Mouse (Mus musculus): ENCODE measurements at regions not wholly inside any gene's neighbourhood (a gene's known extent, or its start where the extent isn't known, plus 50 kb on each side); places are given as distances from the start of the nearest gene placed in this dataset.

GRCm38 (mm10) chr1:73538420-73538871 lies 522.7 kb upstream of the Tnp1 start:
- DNase-seq (ENCODE audit: low spot score) = no peak

GRCm38 (mm10) chr1:73535726-73536265 lies 520.1 kb upstream of the Tnp1 start:
- no peak for DNase-seq (ENCODE audit: low spot score)

- no peak for DNase-seq (ENCODE audit: low spot score)
These were observed 517.8 kb upstream of the Tnp1 start for GRCm38 (mm10) chr1:73533526-73533925.

DNA sequence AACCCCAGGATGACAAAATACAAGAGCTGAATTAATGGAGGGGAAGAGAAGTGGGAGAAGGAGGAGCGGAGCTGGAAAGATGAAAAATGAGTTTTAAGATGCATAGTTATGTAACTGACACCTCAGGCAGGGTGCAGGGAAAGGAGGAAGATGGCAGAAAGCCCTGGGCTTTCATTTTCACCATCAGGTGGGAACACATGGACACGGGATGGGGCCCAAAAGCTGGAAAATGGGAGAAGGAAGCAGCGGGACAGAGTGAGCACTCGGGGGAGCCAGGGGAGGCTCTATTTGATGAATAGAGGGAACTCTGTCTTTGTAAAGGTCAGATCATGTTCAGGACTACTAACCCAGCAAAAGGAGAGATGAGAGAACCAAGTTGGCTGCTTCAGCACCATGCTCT lies 516.6 kb upstream of the Tnp1 start:
- no peak for DNase-seq (ENCODE audit: low spot score)

GRCm38 (mm10) chr1:73531831-73532230 lies 516.1 kb upstream of the Tnp1 start:
- DNase-seq (ENCODE audit: low spot score) = no peak

DNA sequence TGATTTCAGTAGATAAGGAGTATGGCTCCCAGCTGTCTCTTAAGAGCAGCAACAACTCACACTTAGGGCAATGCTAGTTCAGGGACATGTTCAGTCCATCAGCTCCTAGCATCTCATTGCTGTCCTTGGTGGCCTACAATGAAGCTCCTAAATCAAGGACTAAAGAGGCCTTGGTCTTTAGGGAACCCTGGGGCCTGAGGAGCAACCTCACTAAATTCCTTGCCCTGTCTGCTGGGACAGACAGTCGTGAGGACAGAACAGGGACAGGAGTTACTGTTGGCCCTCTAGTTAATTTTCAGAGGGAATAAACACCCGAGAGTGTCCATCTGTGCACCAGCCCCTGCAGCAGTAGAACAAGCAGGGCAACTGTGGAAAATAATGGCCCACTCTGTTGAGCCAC lies 514.6 kb upstream of the Tnp1 start:
- DNase-seq (ENCODE audit: low spot score) = no peak

DNA sequence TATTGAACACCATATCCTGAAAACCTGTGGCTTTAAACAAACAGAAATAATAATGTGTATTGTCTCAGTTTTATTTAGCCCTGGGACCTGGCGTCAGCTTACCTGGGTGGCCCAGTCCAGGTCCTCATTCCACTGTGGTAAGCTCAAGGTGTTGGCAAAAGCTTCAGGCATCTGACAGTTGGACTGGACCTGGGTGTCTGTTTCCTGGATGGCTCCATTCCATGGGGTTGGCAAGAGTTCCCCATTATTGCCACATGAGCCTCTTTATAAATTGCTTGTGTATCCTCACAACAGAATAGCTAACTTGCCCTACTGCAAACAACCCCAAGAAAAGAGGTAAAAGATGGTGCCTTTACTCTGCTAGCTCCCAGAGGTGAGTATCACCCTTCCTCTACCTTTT lies 512.9 kb upstream of the Tnp1 start:
- no peak for DNase-seq (ENCODE audit: low spot score)

- no peak for DNase-seq (ENCODE audit: low spot score)
These were observed 500.7 kb upstream of the Tnp1 start for GRCm38 (mm10) chr1:73516441-73516840.

- no peak for DNase-seq (ENCODE audit: low spot score)
These were observed 500.1 kb upstream of the Tnp1 start for GRCm38 (mm10) chr1:73515781-73516180.

- no peak for DNase-seq (ENCODE audit: low spot score)
These were observed 498.1 kb upstream of the Tnp1 start for GRCm38 (mm10) chr1:73513822-73514221.

- no peak for DNase-seq (ENCODE audit: low spot score)
These were observed 497.1 kb upstream of the Tnp1 start for GRCm38 (mm10) chr1:73512836-73513235.

DNA sequence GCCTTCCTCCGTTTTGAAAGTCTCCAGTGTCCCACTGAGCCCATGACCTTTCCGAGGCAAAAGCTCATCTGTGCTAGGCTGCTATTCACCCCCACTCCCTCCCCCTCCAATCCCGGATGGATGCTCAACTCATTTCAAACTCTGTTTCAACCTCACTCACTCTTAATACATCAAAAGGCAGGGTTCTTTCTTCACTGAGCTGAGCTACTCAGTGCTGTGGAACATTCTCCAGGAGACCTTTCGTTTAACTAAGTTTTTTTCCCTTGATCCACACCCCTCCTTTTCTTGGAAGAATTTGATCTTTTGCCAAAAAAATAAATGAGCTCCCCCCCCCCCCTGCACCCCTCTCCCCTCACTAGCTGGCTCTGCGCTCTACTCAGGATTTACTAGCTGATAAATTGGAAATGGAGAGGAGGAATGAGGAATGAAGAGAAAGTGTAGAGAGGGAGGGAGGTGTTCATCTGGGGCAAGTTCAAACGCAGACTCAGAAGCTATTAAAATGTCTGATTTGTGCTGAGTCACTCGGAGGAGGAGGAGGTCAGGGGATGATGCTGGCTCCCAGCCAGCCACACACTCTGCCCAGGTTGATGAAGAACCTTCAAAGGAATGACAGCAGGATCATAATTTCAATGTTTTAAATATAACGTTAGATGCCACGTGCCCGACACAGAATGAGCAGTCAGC lies 491.5 kb upstream of the Tnp1 start:
- peak; percentile 32 for DNase-seq (ENCODE audit: low spot score)

DNA sequence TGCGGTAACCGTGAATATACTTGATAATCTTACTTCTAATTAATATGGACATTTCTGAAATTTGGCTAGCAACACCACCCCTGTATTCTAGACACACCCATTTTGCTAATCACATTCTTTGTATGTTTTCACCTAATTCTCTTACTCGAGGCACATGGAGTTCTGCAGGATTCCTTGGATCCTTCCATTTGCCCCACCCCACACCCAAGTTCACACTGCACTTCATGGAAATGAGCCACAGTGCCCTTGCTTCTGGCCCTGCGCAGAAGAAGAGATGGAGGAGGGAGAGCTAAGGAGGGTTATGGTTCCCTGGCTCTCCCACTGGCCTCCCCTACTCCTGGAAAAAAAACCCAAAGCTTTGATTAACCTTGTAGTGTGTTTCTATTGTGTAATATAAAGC lies 487.9 kb upstream of the Tnp1 start:
- DNase-seq (ENCODE audit: low spot score) = no peak

DNA sequence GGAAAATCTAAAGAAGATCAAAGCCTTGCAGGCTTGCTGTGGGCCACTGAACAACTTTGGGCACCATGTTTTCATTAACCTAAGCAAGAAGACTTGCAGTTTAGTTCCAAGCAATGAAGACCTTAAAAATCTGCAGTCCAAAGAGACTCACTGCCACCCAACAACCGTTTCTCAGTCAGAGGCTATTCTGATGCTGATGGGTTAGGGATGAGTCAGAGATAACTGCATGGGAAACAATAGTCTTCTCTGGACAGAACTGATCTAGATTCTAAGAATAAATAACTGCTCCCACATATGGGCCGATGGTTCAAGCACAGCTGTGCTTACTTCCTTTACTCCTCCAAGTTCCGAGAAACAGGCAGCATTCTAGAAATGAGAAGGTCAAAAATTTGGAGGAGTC lies 485.0 kb upstream of the Tnp1 start:
- DNase-seq (ENCODE audit: low spot score) = no peak

DNA sequence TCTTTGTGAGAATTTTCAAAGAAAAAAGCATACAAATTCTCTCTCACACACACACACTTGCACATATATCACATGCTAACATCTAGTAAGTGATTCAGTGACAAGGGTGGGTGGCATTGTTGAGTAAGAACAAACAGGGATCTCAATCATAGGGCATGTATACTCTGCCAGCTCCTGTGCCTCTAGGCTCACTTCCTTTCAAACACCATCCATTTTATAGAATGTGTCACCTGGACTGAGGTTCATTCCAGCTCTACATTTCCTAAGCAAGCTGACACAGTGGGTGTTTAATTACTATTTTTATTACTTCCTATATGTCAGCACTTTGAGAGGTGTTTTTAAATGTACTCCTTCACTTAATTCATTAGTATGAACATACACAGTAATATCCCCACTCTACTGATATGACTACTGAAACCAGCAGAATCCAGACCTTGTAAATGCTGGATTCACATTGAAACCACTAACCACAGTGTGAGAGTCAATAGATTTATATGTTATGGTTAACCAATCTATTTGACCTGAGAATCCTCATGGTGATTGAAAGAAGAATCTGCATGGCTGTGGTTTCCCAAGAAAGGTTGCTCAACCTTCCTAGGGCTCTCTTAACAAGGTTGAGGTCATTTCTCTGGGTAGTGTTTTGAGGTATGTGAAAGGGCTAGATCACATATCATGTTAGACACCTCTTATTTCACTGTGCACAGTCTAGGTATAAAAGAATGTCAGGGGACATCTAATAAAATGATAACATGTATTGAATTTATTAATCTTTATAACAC lies 480.5 kb upstream of the Tnp1 start:
- DNase-seq (ENCODE audit: low spot score) = no peak

- DNase-seq (ENCODE audit: low spot score) = no peak
These were observed 466.2 kb upstream of the Tnp1 start for GRCm38 (mm10) chr1:73481956-73482355.

DNA sequence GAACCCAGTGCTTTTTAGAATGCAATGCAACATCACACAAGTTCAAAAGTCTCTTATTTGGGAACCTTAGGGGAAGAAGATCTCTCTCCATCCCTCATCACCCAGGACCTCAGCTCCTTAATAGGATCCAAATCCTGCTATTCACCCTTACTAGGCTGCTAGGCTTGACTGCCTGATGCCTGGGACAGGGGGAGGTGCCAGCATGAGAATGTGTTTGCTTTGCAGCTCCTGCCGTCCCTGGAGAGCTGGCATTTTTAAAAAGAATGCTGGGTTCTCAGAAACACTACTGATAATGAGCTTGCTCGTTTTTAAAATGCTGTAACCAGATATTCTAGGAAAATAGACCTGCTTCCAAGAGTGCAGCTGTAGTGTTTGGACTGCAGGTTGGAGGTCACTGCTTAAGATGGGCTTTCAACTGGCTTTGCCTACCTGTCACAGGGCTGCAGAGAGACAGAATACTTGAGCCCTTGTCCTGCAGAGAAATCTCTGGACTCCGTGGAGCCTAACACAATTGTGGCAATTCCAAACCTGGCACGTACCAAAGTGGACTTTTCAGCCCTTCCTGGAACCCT lies 463.7 kb upstream of the Tnp1 start:
- no peak for DNase-seq (ENCODE audit: low spot score)

DNA sequence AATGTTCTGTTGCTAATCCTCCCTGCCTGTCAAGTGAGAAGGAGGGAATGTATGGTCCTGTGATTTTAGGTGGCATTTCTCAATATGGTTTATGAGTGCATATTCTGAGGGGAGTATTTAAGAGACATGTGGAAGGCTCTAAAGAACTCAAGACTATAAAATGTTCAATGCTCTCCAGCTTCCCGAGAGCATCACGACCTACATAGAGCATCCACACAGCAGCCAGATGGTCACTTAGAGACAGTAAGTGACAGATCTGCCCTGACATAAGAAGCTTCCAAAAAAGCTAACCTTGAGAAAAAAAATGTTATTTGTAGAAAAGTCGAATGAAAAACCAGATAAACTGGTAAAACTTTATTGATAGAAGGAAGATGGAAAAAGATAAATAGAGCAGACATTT lies 444.9 kb upstream of the Tnp1 start:
- DNase-seq (ENCODE audit: low spot score) = no peak

DNA sequence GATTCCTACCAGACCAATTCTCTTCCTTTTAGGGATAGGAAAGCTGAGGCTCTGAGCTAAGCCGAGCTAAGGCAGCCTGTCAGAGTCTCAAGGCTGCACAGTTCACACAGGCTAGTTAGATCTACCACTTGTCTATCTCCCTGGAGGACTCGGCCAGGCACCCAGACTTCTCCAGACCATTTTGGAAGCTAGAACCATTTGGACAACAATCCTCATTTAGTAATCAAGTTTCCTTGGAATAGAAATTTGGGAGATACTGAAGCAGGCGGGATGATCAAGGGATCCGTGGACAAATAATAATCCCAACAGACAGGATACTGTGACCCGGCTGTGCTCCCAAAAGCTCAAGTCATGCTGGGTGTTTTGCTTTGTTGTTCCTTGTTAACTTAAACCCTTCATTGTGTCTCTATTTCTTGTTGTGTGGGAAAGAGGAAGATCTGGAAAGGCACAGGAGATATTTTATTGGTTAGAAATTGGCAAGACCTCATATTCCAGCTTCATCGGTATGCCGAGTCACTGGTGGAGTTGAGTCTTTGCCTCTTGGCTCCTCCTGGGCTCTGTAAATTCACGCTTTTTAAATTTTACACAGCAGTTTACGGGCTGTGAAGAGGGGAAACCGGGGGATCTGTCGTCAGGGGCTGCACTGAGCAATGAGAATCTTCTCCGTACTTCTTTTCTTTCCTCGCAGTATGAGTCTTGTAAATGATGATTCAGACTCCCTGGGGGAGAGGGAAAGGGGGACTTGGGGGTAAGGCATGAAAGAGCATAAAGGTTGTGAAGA lies 444.2 kb upstream of the Tnp1 start:
- DNase-seq (ENCODE audit: low spot score) = no peak

GRCm38 (mm10) chr1:73457261-73457660 lies 441.6 kb upstream of the Tnp1 start:
- no peak for DNase-seq (ENCODE audit: low spot score)

DNA sequence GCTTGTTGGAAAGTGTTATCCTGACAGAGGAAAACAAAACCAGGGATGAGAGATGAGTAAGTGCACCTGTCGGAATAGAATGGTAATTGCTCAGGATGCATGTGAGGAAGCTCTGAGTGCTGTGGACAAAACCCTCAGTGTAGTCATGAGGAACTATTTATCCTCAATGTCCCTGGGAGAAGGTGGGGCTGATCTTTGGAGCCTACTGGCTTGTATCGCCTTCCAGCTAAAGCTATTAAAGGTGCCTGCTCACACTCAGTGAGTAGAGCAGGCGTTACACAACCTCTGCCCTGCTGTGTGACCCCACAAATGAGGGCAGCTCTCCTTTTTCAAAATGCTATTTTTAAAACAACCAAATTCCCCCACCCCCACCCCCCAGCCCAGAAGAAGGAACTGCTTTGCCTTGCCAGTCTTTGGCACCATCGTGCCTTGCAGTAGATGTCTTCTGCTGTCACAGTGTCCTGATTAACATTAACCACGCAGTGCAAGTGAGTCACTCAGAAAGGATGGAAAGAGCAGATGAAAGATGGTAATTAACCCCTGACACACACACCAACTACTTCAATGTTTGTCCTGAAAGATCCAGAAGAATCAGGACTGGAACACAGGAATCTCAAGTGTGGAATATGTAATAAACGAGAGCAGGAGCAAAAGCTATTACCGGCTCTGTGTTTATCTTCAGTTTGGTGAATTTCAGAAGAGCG lies 440.8 kb upstream of the Tnp1 start:
- no peak for DNase-seq (ENCODE audit: low spot score)

All from urinary bladder, adult 2 months (tissue).